Mouse (Mus musculus): ENCODE data around the gene C2cd5.
"Not testable (repeated sequence)": the region's sequence is repeated elsewhere in the genome, so short reads cannot be mapped to it uniquely, and the experiment has no call there.

C2cd5 gene

DNA sequence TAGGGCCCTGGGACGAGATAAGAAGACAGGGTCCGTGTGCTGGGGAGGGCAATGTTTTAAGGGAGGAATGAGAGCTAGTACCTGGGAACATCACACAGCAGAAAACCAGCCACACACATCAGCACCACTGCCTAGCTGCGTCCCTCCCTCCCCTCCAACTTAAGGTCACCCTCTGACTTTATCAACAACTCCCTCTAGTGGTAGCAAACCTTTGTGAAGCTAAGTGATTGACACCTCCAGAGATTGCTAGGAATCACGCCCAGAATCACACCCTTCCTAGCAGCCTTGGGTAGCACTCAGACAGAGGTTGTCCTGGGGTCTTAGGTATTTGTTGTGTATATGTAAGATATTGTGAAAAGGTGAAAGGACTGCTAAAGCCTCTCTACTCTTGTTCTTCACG lies 79.3 kb downstream of the C2cd5 start:
- no peak for DNase-seq (ENCODE audit: low spot score in 2 of 2)

DNA sequence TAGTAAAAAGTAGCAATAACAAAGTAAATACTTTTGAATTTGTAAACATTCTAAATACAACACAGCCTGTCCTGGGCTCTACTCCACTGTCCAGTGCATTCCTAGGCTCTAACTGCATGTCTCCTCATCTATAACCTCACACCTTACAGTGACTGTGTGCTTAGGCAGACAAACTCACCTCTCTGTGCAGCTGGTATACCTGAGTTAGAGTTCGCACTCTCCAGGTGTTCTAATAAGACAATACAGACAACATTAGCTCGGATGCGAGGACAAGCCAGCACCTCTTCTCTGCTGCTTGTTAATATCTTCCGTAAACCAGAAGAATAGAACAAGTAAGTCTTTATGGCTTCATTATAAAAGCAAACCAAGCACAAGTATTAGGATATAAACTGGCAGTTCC lies 79.8 kb downstream of the C2cd5 start:
- no peak for DNase-seq (ENCODE audit: low spot score in 2 of 2)

DNA sequence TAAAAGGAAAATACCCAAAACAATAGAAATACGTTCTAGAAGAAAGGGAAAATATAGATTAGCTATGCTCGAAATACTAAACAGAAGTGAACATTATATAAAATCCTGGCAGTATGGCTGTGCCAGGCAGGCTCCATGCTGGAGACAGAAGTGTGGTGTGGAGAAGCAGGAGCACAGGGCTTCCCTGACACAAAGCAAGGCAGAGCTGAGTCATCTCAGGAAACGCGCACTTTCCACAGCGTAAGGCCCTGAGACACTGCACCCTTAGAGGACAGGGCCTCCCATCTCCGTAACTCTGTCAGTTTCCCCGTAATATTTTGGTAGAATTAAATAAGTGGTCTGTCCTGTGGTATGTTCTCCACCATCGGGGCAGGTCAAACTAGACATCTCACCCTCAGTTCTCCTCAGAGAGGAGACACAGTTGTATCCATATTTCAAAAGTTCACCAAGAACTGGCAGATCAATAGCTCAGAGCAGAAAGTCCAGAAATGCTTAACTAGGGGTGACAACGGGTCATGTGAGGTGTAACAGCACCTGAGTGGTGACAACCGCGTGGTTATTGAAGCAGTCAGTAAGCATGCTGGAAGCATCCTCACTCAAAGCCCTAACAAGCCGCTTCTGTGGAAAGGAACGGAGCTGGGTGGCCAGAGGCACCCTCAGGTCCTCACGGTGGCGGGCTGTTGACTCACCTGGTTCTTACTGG lies 87.3 kb downstream of the C2cd5 start:
- no peak for DNase-seq (ENCODE audit: low spot score in 2 of 2)

- DNase-seq (ENCODE audit: low spot score in 2 of 2) = no peak
Measured at GRCm38 (mm10) chr6:143008865-143009264, 91.1 kb downstream of the C2cd5 start.

DNA sequence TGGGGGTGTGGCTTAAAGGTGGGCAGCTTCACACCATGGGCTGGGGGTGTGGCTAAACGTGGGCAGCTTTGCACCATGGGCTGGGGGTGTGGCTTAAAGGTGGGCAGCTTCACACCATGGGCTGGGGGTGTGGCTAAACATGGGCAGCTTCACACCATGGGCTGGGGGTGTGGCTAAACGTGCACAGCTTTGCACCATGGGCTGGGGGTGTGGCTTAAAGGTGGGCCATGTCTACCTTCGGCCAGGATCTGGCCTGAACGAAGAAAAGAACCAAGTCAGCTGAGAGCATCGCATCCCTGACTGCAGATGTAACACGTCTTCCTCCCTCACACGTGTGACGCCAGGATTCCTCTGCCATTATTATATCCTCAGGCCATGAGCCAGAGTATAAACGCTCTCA lies 94.7 kb downstream of the C2cd5 start:
- DNase-seq (ENCODE audit: low spot score in 2 of 2) = not testable (repeated sequence)

DNA sequence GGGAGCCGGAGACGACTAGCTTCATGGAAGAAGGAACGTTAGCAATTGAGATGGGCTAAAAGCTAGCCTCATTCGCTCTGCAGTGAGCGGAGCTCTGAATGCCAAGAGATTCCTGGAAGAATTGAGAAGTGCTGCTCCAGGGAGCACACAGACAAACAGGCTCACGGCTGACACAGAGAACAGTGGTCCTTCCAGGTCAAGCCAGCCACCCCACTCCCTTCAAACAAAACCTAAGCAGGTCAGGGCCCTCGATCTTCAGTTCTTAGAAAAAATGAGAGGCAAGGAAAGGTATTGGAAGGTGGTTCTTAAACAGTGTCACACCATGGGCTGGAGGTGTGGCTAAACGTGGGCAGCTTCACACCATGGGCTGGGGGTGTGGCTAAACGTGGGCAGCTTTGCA lies 95.1 kb downstream of the C2cd5 start:
- no peak for DNase-seq (ENCODE audit: low spot score in 2 of 2)

GRCm38 (mm10) chr6:142998221-142998999 lies 101.5 kb downstream of the C2cd5 start:
- DNase-seq (ENCODE audit: low spot score in 2 of 2) = no peak

DNA sequence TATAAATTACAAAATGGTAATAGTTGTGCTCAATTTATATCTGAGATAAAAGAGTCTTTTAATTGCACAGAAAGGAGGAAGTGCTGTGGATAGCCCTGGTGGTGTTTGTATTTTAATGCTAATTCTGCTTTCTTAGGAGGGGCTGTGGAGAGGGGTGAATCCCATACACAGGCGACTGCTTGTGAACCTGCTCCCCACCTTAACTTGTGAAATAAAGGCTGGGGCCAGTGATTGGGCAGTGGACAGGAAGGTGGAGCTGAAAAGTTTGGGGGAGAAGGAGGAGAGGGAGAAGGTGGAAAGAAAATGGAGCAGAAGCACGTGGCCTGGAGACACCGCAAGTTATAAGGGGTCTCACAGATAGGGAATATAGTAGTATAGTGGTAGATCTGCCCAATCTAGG lies 103.1 kb downstream of the C2cd5 start:
- no peak for DNase-seq (ENCODE audit: low spot score in 2 of 2)

- DNase-seq (ENCODE audit: low spot score in 2 of 2) = no peak
Measured at GRCm38 (mm10) chr6:142995567-142995966, 104.4 kb downstream of the C2cd5 start.

DNA sequence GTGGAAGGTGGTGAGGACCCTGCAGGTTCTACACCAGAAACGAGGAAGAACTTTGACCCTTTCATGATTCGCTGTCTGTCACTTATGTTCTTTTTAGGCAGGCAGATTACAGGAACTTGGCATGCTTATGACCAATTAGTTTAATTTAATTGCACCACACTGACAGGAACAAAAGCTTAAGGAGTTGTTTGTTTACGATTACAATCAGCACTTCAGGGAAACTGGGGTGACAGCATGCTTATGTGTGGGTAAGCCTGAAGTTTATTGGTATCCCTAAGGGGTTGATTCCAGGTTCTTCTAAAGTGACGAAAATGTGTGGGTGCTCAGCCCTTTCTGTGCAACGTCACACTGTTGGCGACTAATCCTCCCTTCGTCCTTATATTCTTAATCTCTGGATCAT lies 105.1 kb downstream of the C2cd5 start:
- DNase-seq (ENCODE audit: low spot score in 2 of 2) = no peak

DNA sequence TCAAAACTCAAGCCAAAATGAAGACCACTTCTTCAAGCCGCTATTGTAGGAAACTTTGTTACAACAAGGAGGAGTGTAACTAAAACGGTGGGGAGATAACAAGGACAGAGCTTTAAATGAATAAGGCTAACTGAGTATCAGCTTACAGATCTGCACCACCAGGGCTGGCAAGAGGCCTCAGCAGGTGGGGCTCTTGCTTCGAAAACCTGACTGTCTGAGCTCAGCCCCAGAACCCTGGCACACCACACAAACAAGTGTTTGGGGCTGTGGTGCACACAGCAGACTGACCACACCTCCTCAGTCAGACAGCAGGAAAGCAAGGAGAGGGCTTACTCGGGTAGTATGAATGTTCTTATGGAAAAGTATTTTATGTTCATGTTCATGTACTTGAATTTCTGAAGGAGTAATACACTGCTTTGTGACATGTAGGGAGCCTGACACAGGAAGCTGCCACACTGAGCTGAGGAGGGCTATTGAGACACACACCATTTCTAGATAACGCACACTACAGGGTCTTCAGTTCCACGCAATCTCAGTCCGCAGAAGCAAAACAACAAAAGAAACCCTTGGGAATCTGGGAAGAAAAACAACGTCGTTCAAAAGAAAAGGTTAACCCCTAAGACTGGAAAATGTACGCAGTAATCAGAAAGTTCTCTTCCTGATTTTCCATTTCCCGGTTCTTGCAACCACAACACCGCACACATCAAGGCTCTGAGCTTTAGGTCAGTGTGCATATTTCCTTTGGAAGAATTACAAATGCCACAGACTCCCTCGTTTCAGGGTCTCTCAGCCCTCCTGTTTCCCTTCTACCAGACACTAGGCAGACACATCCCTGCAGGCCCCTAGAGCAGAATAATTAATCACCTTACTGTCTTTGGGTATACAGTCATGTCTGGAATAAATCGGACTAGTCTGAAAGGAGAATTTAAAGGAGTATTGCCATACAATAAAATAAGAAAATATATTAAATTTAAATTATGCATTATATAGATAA lies 105.9 kb downstream of the C2cd5 start:
- DNase-seq (ENCODE audit: low spot score in 2 of 2) = no peak

GRCm38 (mm10) chr6:142992971-142993370 lies 107.0 kb downstream of the C2cd5 start:
- peak in 1 of 2 experiments; percentile 57 for DNase-seq (ENCODE audit: low spot score in 2 of 2)

DNA sequence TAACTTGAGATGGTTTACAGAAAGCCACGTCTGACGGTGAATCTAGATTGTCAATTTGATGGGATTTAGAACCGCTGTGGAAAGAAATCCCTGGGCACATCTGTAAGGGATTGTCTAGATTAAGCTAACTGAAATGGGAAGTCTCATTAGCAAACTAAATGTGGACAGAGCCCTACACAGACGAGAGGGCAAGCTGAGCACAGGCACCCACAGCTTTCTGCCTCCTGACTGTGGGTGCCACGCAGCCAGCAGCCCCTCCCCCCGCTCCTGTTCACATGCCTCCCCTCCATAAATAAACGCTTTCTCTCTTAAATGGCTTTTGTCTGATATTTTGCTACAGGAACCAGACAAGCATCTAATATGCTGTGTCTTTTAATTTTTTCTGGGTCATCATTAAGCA lies 107.8 kb downstream of the C2cd5 start:
- DNase-seq (ENCODE audit: low spot score in 2 of 2) = peak in 1 of 2 experiments; percentile 51

DNA sequence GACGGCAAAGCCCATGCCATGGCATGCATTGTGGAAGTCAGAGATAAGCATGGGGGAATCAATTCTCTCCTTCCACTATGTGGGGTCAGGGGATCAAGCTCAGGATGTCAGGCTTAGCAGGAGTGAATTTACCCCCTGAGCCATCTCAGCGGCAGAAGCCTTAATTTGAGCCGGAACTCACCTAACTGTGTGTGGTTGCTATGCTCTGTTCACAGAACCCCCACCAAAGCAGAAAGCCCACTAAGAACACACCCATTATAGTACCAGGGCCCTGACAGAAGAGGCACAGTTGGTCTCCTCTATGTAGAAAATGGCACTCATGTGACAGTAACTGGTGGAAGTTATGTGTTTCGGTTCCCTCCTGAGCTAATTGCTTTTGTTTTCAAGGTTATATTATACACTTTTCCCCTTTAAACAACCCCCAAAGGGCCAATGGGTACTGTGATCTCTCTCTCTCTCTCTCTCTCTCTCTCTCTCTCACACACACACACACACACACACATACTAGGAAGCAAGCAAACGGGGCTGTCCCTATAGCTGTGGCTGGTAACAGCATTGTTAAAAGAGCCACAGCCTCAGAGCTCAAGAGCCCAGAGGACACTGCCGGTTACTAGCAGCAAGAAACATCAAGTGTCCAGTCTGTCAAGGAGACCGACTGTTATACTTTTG lies 108.4 kb downstream of the C2cd5 start:
- DNase-seq (ENCODE audit: low spot score in 2 of 2) = peak in 1 of 2 experiments; percentile 53

GRCm38 (mm10) chr6:142990516-142990915 lies 109.4 kb downstream of the C2cd5 start:
- no peak for DNase-seq (ENCODE audit: low spot score in 2 of 2)

DNA sequence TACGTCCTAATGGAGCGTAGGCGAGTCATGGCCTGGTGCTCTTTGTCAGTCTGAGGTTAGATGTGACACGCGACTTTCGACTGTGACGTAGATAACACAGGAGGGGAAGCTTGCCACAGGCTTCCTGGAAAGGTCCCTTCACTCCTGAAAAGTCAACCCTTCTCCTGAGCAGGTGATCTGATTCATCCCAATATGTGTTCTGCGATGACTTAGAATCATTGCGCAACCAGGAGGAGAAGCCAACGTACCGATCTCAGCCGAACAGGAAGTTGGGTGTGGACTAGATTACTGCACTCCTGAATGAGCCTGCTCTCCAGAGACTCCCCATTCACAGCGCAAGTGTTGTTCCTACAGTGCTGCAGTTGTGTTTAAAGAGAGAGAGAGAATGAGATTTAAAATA lies 110.4 kb downstream of the C2cd5 start:
- DNase-seq (ENCODE audit: low spot score in 2 of 2) = no peak

DNA sequence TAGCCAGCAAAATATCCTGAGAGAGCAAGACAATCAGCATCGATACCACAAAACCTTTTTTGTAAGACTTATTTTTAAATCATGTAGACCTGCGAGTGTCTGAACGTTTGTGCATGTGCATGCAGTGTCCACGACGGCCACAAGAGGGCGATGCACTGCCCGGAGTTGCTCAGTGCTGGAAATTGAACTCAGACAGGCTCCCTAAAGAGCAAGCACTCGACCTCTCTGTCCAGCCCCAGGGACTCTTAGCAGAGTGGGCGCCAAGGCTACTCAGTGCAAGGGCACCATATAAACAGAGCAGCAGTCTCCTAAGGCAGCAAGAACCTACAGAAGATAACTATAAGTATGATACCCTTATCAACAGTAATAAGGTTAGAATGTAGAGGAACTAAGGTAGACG lies 111.2 kb downstream of the C2cd5 start:
- peak; percentile 71 to 90 for DNase-seq (ENCODE audit: low spot score in 2 of 2)

- DNase-seq (ENCODE audit: low spot score in 2 of 2) = no peak
Measured at GRCm38 (mm10) chr6:142988231-142988630, 111.7 kb downstream of the C2cd5 start.

DNA sequence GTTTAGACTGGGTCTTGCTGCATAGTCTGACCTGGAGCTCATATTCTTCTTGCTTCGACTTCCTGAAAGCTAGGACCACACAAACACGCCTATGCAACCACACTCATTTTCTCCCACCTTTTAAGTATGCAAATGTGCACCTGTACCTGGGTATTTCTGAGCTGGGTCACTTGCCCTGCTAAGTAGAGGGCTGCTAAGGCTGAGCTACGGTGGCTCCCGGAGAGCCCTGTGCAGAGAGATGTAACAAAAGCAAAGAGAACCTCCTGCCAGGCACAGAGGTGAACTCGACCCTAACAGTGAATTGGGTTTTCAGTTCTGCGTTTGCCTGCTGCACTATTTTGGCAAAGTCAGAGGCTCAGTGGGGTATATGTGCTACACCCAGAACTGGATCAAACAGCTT lies 112.3 kb downstream of the C2cd5 start:
- no peak for DNase-seq (ENCODE audit: low spot score in 2 of 2)

DNA sequence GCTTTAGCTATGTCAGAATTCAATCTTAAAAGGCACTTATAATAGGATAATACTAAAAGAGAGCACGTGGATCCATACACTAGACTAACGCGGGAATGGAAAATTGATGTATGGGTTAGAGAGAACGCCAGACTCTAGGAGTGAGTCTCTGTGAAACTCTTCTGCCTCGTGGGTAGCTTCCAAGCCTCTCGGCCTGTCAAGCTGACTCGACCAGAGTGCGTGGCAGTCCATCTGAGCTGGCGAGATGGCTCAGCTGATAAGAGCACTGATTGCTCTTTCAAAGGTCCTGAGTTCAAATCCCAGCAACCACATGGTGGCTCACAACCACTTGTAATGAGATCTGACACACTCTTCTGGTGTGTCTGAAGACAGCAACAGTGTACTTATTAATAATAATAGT lies 113.2 kb downstream of the C2cd5 start:
- DNase-seq (ENCODE audit: low spot score in 2 of 2) = not testable (repeated sequence)

- DNase-seq (ENCODE audit: low spot score in 2 of 2) = not testable (repeated sequence)
Measured at GRCm38 (mm10) chr6:142985561-142986238, 114.2 kb downstream of the C2cd5 start.
